Mouse (Mus musculus) activated CD4-positive, CD25-positive, alpha-beta regulatory T cell, adult 4 months (primary cell): ENCODE measurements at regions not wholly inside any gene's neighbourhood (a gene's known extent, or its start where the extent isn't known, plus 50 kb on each side); places are given as distances from the start of the nearest gene placed in this dataset.

ENCODE experiments used
- ATAC-seq: one replicate; pipeline ENCODE4 v1.8.0; 2017

DNA sequence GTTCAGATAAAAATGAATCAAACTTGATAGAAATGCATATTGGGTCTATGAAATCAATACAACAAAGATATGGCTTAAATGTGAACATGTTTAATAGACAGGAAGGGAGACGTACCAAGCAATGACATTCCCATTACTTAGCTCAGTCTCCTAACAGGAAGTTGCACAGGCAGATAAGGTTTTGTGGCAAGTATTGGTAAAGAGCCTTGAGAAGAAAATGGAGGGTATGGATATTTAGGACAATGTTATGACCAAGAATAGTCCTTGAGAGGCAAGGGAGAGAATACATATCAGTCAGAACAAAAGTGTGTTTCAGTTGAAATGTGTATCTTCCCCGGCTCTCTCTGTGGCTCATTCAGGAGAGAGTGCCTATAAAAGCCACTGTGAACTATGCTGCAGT lies 60.7 kb upstream of the Tab2 start:
- ATAC-seq: no peak

DNA sequence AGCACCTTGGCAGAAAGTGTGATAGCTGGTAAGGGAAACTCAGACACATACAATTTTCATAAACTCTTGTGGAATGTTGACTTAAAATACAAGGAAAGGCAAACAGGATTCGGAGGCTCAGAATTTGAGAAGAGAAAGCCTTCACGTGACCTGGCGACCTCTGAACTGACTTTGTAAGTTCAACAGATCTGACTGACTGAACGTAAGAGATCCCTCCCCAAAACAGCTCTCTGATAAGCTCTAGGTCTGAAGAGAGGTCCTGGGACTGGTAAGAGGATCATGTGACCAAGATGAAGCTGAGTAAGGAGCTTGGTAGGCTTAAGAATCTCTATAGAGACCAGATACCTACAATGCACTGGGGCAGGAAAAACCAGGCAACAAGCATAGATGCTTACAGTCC lies 55.7 kb upstream of the Tab2 start:
- ATAC-seq: no peak

DNA sequence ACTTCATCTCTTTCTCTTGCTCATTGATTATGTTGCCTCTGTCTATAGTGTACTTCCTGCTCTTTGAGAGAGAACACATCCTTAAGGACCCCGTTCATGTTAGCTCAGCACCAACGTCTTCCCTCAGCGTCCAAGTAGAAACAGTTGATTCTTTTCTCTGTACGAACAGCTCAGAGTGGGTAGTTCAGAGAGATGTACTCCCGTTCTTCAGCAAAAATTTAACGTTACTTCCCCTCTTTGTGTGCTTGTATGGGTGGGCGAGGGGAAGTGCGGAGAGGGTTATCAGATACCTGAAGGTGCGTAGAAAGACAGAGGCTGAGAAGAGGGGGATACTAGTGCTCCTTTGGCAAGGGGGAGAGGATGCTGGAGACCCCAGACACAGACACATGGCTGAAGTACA lies 55.1 kb upstream of the Tab2 start:
- no peak for ATAC-seq

DNA sequence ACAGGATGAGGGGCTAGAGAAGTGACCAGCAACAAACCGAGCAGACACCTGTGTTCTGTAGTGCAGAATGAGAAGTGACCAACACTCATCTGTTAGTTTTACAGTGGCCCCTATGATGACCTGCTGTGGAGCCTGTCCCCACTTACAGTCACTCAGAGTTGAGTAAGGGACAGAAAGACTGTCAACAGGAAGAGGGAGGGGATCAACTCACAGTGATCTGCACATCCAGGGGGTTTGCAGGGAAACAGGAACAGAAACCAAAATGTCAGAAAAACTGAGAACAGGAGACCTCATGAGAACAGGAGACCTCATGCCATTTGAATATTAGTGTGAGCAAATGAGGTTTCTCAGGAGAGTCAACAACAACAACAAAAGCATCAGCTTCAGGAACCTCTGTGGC lies 53.8 kb upstream of the Tab2 start:
- no peak for ATAC-seq

DNA sequence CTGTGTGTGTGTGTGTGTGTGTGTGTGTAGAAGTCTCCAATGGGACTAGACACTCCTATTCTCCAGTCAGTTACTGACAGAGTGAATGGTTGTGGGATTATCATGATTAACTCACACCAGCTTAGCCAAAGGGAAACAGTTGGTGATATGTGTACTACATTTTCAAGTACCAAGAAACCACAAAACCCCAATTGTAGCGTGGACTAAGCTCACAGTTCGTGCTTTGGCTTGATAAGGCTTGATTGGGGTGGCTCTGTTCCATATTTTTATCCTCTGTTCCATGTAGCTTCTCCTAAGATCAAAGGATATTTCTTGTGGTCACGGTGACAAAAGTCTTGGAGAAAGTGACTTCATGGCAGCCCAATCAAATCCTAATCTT lies 51.9 kb upstream of the Tab2 start:
- no peak for ATAC-seq

DNA sequence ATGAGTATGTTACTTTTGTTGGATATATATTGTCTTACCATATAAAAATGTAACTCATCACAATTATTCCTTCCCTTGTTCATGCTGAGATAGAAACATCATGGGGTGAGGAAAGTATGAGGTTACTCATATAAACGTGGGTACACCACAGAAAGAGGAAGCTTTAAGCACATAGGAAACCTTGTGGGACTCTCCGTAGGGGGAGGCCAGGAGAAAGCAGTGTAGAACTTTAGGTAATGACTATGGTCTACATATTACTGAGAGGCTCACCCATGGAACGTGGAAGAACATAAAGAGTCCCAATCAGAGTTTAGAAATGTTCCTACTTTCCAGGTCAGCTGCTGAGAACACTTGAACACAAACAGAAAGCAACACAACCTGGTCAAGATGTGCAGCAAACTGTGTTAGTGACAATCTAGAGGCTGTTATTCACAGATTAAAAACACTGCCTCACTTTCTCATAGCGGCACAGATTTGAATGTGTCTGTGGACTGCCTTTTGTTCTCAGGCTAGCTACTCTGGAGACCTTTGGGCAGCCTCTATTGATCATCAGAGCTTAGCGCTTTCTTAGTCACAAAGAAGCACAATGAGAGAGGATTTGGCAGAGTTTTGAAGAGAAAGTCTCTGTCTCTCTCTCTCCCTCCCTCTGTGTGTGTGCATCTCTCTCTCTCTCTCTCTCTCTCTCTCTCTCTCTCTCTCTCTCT lies 51.4 kb upstream of the Tab2 start:
- no peak for ATAC-seq
